Mouse (Mus musculus): ENCODE measurements around the gene Tmem221. TPM values are rescaled to one million over a fixed set of nuclear protein-coding genes. Genes with fewer than 3 reads are reported as not detected.
A peak's percentile ranks its signal among the peaks of the same experiment; 100 is the strongest.

Tmem221 gene
- total RNA-seq, 2 experiments from 2014 or later = not detected

- no peak for DNase-seq (ENCODE audit: low spot score in 2 of 2)
Measured at GRCm38 (mm10) chr8:71579009-71579408, 20.3 kb upstream of the Tmem221 start.

GRCm38 (mm10) chr8:71577856-71578387 is 19.3 kb upstream of the Tmem221 start:
- DNase-seq (ENCODE audit: low spot score in 2 of 2) = no peak

- DNase-seq (ENCODE audit: low spot score in 2 of 2) = no peak
Measured at GRCm38 (mm10) chr8:71575020-71575419, 16.3 kb upstream of the Tmem221 start.

- no peak for DNase-seq (ENCODE audit: low spot score in 2 of 2)
Measured at GRCm38 (mm10) chr8:71574426-71574825, 15.8 kb upstream of the Tmem221 start.

- peak; percentile 87 to 91 for DNase-seq (ENCODE audit: low spot score in 2 of 2)
Measured at GRCm38 (mm10) chr8:71572847-71573633, 14.4 kb upstream of the Tmem221 start.

GRCm38 (mm10) chr8:71572077-71572476 is 13.4 kb upstream of the Tmem221 start:
- no peak for DNase-seq (ENCODE audit: low spot score in 2 of 2)

GRCm38 (mm10) chr8:71570291-71570954 is 11.8 kb upstream of the Tmem221 start:
- DNase-seq (ENCODE audit: low spot score in 2 of 2) = peak; percentile 90 to 95

- DNase-seq (ENCODE audit: low spot score in 2 of 2) = peak; percentile 89 to 90
Measured at GRCm38 (mm10) chr8:71569366-71570290, 11.0 kb upstream of the Tmem221 start.

GRCm38 (mm10) chr8:71568941-71569340 is 10.3 kb upstream of the Tmem221 start:
- peak in 1 of 2 experiments; percentile 52 for DNase-seq (ENCODE audit: low spot score in 2 of 2)

GRCm38 (mm10) chr8:71568387-71568937 is 9.8 kb upstream of the Tmem221 start, which contains the start of gene Slc27a1:
Gene Slc27a1, plus strand, starts transcription at chr8:71568882.
- DNase-seq (ENCODE audit: low spot score in 2 of 2) = peak; percentile 77 to 87

GRCm38 (mm10) chr8:71567587-71567986 is 8.9 kb upstream of the Tmem221 start:
- DNase-seq (ENCODE audit: low spot score in 2 of 2) = no peak

- DNase-seq (ENCODE audit: low spot score in 2 of 2) = no peak
Measured at GRCm38 (mm10) chr8:71566501-71566900, 7.8 kb upstream of the Tmem221 start, which contains the start of gene Nxnl1. Gene Nxnl1, minus strand, starts transcription at chr8:71566601.

- no peak for DNase-seq (ENCODE audit: low spot score in 2 of 2)
Measured at GRCm38 (mm10) chr8:71563992-71564391, 5.3 kb upstream of the Tmem221 start.

- DNase-seq (ENCODE audit: low spot score in 2 of 2) = peak; percentile 80 to 84
Measured at GRCm38 (mm10) chr8:71562751-71563150, 4.1 kb upstream of the Tmem221 start.

- DNase-seq (ENCODE audit: low spot score in 2 of 2) = peak; percentile 69 to 75
Measured at GRCm38 (mm10) chr8:71561401-71561800, 2.7 kb upstream of the Tmem221 start.

- DNase-seq (ENCODE audit: low spot score in 2 of 2) = no peak
Measured at GRCm38 (mm10) chr8:71560765-71561164, 2.1 kb upstream of the Tmem221 start.

GRCm38 (mm10) chr8:71560071-71560470 is 1.4 kb upstream of the Tmem221 start:
- DNase-seq (ENCODE audit: low spot score in 2 of 2) = no peak

- DNase-seq (ENCODE audit: low spot score in 2 of 2) = no peak
Measured at GRCm38 (mm10) chr8:71558958-71559690, 453 bp upstream of the Tmem221 start.

GRCm38 (mm10) chr8:71554644-71555043 is 4.0 kb downstream of the Tmem221 start:
- no peak for DNase-seq (ENCODE audit: low spot score in 2 of 2)

- no peak for DNase-seq (ENCODE audit: low spot score in 2 of 2)
Measured at GRCm38 (mm10) chr8:71554001-71554400, 4.7 kb downstream of the Tmem221 start.

All from layer of hippocampus, postnatal 10 days (tissue).